Mouse (Mus musculus): ENCODE results near the gene Ubap2. TPM values are rescaled to one million over a fixed set of nuclear protein-coding genes. Genes with fewer than 3 reads are reported as not detected.

The Ubap2 gene
- polyA plus RNA-seq, 1 experiment from 2014 or later, result 69.7 TPM

DNA sequence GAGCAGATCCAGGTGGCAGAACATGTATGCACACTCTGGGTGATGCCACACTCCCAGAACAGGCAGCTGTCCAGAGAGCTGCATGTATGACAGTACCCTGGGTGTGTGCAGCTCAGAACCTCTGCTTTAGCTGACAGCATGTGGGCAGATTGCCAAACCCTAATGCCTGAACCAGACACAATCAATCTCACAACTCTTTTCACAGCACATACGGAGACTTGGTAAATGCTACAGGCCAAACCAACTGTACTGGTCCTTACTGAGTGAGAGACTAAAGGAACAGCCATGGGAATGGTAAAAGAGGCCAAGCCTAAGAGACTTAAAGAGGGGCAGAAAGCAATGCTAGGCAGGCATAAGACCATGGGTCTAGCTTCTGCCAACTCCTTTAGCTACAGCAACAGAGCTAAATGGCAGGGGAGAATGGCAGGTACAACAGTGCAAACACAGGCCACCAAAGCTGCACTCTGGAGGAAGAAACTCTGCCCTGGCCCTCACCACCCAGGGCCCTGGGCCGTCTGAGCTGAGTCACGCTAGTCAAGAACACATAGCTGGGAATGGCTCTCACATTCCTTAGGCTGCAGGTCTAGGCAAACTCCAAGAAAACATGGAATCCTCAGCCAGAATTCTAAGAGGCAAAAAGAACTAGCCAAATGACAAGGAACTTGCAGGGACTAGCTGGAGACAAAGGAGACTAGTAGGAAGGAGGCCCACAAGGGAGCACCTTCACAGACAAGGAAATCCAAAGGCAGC, 77.9 kb downstream of the Ubap2 start:
- WGBS, result 71% methylated on average over 3 of the region's 3 CpGs
- ATAC-seq (ENCODE audit: insufficient number of reproducible peaks, insufficient read depth, low FRiP score, low TSS enrichment, low read depth), result no peak
- H3K27me3 ChIP-seq, result no peaks in the 10 kb centered on the region
- H3K9ac ChIP-seq (replicated peaks), result no peak overlapping the region
- no peak overlapping the region for H3K27ac ChIP-seq
- no peak overlapping the region for H3K4me2 ChIP-seq
- H3K4me1 ChIP-seq (replicated peaks), result no peaks in the 10 kb centered on the region
- no peaks in the 10 kb centered on the region for H3K9me3 ChIP-seq
- peaks cover 99% of the 10 kb centered on the region for H3K36me3 ChIP-seq
- H3K4me3 ChIP-seq (replicated peaks), result no peak overlapping the region

DNA sequence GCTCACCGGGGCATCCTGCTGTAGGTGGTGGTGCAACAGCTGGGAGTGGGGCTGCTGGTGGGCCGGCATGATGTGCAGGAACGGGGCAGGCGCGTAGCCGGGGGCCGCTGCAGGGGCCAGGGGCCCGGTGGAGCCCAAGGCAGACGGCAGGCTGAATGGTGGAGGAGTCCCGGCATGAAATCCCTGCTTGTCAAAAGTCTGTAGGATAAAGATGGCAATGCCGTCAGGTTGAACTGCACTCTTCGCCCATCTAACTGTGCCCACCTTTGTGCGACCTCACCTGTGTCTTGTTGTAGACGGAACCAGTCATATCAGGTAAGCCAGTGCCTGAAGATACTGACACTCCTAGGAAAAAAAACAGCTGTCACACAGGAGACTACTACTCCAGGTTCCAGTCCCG, 79.6 kb downstream of the Ubap2 start:
- Histone ChIP-seq H3K36me3 (peaks cover 98% of the 10 kb centered on the region), H3K9ac (replicated peaks) (no peak overlapping the region), H3K4me3 (replicated peaks) (no peak overlapping the region), H3K9me3 (no peaks in the 10 kb centered on the region), H3K4me1 (replicated peaks) (no peaks in the 10 kb centered on the region), H3K4me2 (no peak overlapping the region), H3K27me3 (no peaks in the 10 kb centered on the region), H3K27ac (no peak overlapping the region)
- 90% methylated on average over 15 of the region's 15 CpGs for WGBS
- ATAC-seq (ENCODE audit: insufficient number of reproducible peaks, insufficient read depth, low FRiP score, low TSS enrichment, low read depth), result no peak

DNA sequence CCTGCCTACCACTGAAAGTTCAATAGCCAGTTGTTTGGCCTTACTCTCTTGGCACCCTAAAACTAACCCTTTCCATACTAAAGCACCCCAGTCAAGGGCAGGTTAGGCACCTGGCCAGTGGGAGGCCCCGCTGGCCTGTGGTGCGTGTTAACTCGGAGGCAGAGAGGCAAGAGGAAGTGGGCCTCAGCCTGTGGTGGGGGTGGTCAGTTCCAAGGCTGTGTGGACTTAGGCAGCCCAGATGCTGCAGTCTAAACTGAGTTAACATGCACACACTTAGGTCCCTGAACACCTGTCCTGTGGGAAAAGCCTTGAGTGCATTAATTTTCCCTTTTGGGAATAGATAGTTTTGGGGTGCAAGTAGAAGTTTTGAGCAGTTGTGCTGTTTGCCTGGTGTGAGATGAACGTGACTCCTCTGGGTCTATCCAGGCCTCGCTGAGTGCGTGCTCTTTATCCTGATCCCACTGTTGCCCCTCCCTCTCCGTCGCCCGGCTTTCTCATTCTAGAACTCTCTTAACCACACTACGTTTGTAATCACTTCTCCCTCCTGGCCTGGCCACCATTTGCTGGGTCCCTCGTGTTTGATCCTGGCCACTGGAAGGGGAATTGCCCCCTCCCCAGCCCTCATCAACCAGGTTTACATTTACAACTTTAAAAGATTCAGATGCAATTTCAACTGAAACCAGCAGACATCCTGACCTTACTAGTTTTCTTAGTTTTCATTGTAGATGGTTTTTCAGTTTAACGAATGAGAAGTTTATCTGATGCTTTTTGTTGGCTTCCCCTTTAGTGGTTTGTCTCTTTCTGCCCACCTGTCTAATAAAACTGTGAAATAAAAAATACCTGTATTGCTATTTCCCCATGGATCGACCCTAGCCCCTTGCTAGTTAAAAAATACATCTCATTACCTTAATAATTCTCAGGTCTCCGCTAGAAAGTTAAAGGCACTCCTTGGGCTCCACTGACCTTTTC, 82.1 kb downstream of the Ubap2 start:
- Histone ChIP-seq H3K36me3 (peaks cover 94% of the 10 kb centered on the region), H3K4me2 (no peak overlapping the region), H3K9me3 (no peaks in the 10 kb centered on the region), H3K9ac (replicated peaks) (no peak overlapping the region), H3K4me3 (replicated peaks) (no peak overlapping the region), H3K27ac (no peak overlapping the region; the same call in 1 of the 2 replicates), H3K4me1 (replicated peaks) (no peaks in the 10 kb centered on the region), H3K27me3 (no peaks in the 10 kb centered on the region)
- ATAC-seq (ENCODE audit: insufficient number of reproducible peaks, insufficient read depth, low FRiP score, low TSS enrichment, low read depth), result no peak; the same call in 1 of the 2 replicates
- WGBS, result 63% methylated on average over 14 of the region's 14 CpGs

- H3K27ac ChIP-seq, result no peak overlapping the region
- H3K36me3 ChIP-seq, result peaks cover 94% of the 10 kb centered on the region
- no peak for ATAC-seq (ENCODE audit: insufficient number of reproducible peaks, insufficient read depth, low FRiP score, low TSS enrichment, low read depth)
- no peak overlapping the region for H3K4me3 ChIP-seq (replicated peaks)
- H3K9ac ChIP-seq (replicated peaks), result no peak overlapping the region
- H3K9me3 ChIP-seq, result no peaks in the 10 kb centered on the region
- no peaks in the 10 kb centered on the region for H3K27me3 ChIP-seq
- no peaks in the 10 kb centered on the region for H3K4me1 ChIP-seq (replicated peaks)
- WGBS, result 85% methylated on average over 2 of the region's 2 CpGs
- H3K4me2 ChIP-seq, result no peak overlapping the region
Measured at GRCm38 (mm10) chr4:41189809-41190208, 85.1 kb downstream of the Ubap2 start.

GRCm38 (mm10) chr4:41179825-41180725, 94.9 kb downstream of the Ubap2 start:
- no peaks in the 10 kb centered on the region for H3K9me3 ChIP-seq
- H3K36me3 ChIP-seq, result peaks cover 80% of the 10 kb centered on the region
- H3K4me1 ChIP-seq (replicated peaks), result no peaks in the 10 kb centered on the region
- H3K27me3 ChIP-seq, result no peaks in the 10 kb centered on the region
- 91% methylated on average over 15 of the region's 15 CpGs for WGBS
- no peak overlapping the region for H3K27ac ChIP-seq
- no peak overlapping the region for H3K4me3 ChIP-seq (replicated peaks)
- H3K9ac ChIP-seq (replicated peaks), result no peak overlapping the region
- no peak overlapping the region for H3K4me2 ChIP-seq
- ATAC-seq (ENCODE audit: insufficient number of reproducible peaks, insufficient read depth, low FRiP score, low TSS enrichment, low read depth), result no peak

DNA sequence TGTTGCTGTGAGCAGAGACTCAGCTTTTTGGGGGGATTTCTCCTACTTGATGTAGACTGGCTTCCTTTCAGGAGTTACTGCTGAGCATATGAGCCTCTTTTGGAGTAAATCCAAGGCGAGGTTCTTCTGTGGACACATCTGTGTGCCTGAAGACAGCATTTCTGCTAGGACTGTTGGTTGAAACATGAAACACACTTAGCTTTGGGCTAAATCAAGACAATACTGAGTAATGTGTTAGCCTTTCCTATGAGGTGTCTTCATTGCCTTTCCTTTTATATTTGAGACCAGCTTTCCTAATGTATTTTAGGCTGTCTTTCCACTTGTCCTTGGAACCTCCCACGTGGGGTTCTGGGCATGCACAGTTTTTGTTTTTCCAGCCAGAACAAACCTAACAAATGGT, 100.3 kb downstream of the Ubap2 start:
- H3K27me3 ChIP-seq, result no peaks in the 10 kb centered on the region
- no peak overlapping the region for H3K4me2 ChIP-seq
- no peak for ATAC-seq (ENCODE audit: insufficient number of reproducible peaks, insufficient read depth, low FRiP score, low TSS enrichment, low read depth)
- H3K9me3 ChIP-seq, result no peaks in the 10 kb centered on the region
- WGBS, result 76% methylated on average over 2 of the region's 2 CpGs
- no peak overlapping the region for H3K27ac ChIP-seq
- H3K9ac ChIP-seq (replicated peaks), result no peak overlapping the region
- H3K4me1 ChIP-seq (replicated peaks), result no peaks in the 10 kb centered on the region
- H3K4me3 ChIP-seq (replicated peaks), result no peak overlapping the region
- H3K36me3 ChIP-seq, result peaks cover 56% of the 10 kb centered on the region

DNA sequence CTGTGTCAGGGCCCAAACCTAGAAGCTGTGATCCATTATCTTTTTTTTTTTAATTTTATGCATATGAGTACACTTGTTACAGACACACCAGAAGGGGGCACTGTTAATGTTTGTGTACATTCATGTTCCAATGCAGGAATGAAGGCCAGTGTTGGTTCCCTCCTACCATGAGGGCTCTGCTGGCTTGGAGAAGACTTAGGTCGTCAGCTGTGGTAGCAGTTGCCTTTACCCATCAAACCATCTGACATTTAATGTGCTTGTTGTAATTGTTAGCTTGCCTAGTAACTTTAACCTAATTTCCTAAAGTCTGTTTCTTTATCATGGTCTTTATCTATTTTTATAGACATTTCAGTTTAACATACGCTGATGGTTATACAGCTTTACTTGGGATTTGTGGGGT, 104.0 kb downstream of the Ubap2 start:
- no peak overlapping the region for H3K4me3 ChIP-seq (replicated peaks)
- WGBS, result 88% methylated on average over 2 of the region's 2 CpGs
- peaks cover 50% of the 10 kb centered on the region for H3K36me3 ChIP-seq
- H3K27me3 ChIP-seq, result no peaks in the 10 kb centered on the region
- H3K4me2 ChIP-seq, result no peak overlapping the region
- no peak overlapping the region for H3K27ac ChIP-seq
- ATAC-seq (ENCODE audit: insufficient number of reproducible peaks, insufficient read depth, low FRiP score, low TSS enrichment, low read depth), result no peak
- H3K9me3 ChIP-seq, result no peaks in the 10 kb centered on the region
- H3K9ac ChIP-seq (replicated peaks), result no peak overlapping the region
- no peaks in the 10 kb centered on the region for H3K4me1 ChIP-seq (replicated peaks)

DNA sequence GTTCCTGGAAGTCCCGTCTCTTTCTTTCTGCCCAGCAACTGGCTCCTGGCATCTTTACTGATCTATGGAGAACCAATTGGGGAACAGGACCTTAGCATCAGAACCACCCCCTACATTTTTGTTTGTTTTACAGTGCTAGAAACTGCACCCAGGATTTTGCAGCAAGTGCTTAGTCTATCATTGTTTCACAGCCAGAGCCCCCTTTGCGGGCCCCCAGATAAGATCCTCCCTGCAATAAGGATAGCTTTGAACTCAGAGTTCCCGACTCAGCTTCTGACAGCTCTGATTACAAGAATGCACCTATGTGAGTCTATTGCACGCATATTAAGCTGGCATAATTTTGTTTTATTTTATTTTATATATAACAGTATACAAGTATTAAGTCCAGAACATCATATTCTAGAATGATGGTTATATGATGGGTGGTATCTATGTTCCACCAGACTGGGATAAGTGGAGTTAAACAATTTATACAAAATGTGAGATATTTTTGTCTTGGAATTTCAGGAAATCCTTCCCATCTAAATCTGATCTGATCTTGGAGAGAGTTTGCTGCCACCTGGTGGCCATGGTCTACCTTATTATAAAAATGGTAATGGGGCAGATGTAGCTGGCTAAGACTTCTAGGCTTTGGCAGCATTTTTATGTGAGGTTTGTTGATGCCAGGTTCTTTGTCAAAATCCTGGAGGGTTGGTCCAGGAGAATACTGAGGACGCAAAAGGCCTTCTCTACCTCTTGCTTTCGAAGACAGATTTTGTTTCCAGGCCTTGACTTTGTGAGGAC, 109.1 kb downstream of the Ubap2 start:
- no peaks in the 10 kb centered on the region for H3K4me1 ChIP-seq (replicated peaks)
- no peak for ATAC-seq (ENCODE audit: insufficient number of reproducible peaks, insufficient read depth, low FRiP score, low TSS enrichment, low read depth)
- H3K4me2 ChIP-seq, result no peak overlapping the region
- H3K36me3 ChIP-seq, result peaks cover 31% of the 10 kb centered on the region
- WGBS, result 82% methylated on average over 6 of the region's 6 CpGs
- no peak overlapping the region for H3K9ac ChIP-seq (replicated peaks)
- H3K27me3 ChIP-seq, result no peaks in the 10 kb centered on the region
- H3K9me3 ChIP-seq, result no peaks in the 10 kb centered on the region
- H3K27ac ChIP-seq, result peak overlapping the region; percentile 36
- no peak overlapping the region for H3K4me3 ChIP-seq (replicated peaks)

DNA sequence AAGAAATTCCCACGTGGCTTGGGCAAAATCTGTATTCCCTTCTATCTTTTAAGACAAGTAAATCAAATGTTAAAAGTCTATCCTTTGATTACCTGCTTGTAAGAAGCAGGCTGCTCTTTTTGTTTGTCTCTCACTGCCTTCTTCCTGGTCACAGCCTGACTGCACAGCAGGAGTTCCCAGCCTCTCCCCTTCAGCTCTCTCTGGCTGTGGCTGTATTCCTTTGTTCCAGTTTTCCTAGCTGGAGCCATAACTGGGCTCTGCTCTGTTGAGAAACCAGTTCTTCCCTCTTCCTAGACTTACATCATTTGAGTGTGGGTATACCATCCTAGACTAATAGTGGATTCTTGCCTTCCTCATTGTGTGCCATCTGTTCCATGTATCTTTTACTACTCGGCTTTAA, 110.0 kb downstream of the Ubap2 start:
- H3K27me3 ChIP-seq, result no peaks in the 10 kb centered on the region
- 31% methylated on average over 2 of the region's 2 CpGs for whole genome bisulfite sequencing
- no peak overlapping the region for H3K4me3 ChIP-seq (replicated peaks)
- no peak overlapping the region for H3K9ac ChIP-seq (replicated peaks)
- no peaks in the 10 kb centered on the region for H3K9me3 ChIP-seq
- H3K4me1 ChIP-seq (replicated peaks), result no peaks in the 10 kb centered on the region
- no peak overlapping the region for H3K4me2 ChIP-seq
- H3K27ac ChIP-seq, result peak overlapping the region; percentile 54
- H3K36me3 ChIP-seq, result peaks cover 28% of the 10 kb centered on the region
- no peak for ATAC-seq (ENCODE audit: insufficient number of reproducible peaks, insufficient read depth, low FRiP score, low TSS enrichment, low read depth)

DNA sequence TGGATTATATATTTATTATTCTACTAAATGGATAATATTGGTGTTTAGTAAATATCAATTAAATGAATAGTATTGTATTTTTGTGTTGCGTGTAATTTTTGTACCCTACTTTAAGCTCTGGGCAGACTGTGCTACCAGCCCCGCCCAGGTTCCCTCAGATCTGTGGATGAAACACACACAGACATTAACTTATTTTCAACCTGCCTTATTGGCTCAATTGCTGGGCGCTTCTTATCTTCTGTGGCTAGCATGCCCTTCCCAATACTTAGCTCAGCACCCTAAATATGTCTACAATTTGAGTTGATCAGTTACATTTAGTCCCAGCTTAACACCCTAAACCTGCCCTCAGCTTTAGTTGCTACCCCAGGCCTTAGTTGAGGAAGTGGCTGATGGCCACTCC, 113.7 kb downstream of the Ubap2 start:
- H3K4me3 ChIP-seq (replicated peaks), result no peak overlapping the region
- no peaks in the 10 kb centered on the region for H3K9me3 ChIP-seq
- H3K9ac ChIP-seq (replicated peaks), result no peak overlapping the region
- WGBS, result 90% methylated on average over 3 of the region's 3 CpGs
- 0 out of 2 replicates have a peak, but pooled peaks cover 3% of the 10 kb centered on the region for H3K36me3 ChIP-seq
- no peaks in the 10 kb centered on the region for H3K27me3 ChIP-seq
- no peak overlapping the region for H3K4me2 ChIP-seq
- H3K4me1 ChIP-seq (replicated peaks), result no peaks in the 10 kb centered on the region
- ATAC-seq (ENCODE audit: insufficient number of reproducible peaks, insufficient read depth, low FRiP score, low TSS enrichment, low read depth), result no peak
- H3K27ac ChIP-seq, result no peak overlapping the region

Measured in limb, embryonic 12.5 days (tissue).